Mouse (Mus musculus): ENCODE measurements around the gene 9230102O04Rik. TPM values are rescaled to one million over a fixed set of nuclear protein-coding genes. Genes with fewer than 3 reads are reported as not detected.

The 9230102O04Rik gene
- polyA plus RNA-seq, 1 experiment from 2014 or later, result 6.3 TPM

Other genes starting within 250 kb of the 9230102O04Rik start
- 1.7 and 2.5 TPM in 2 replicates for gene 4930412O13Rik, start 8.3 kb downstream of the 9230102O04Rik start, polyA plus RNA-seq (2014; fragmentation: Nextera tagmentation; extraction: Ambion mirVana)
- 88.6 and 120 TPM in 2 replicates for gene Gata3, start 494 bp upstream of the 9230102O04Rik start, polyA plus RNA-seq (2014; fragmentation: Nextera tagmentation; extraction: Ambion mirVana)
- 12.8 and 16.4 TPM in 2 replicates for gene Taf3, start 159.1 kb upstream of the 9230102O04Rik start, polyA plus RNA-seq (2014; fragmentation: Nextera tagmentation; extraction: Ambion mirVana)
- 577 and 596 TPM in 2 replicates for gene Atp5c1, start 191.0 kb upstream of the 9230102O04Rik start, polyA plus RNA-seq (2014; fragmentation: Nextera tagmentation; extraction: Ambion mirVana)
- 33.9 and 34.2 TPM in 2 replicates for gene Kin, start 191.1 kb upstream of the 9230102O04Rik start, polyA plus RNA-seq (2014; fragmentation: Nextera tagmentation; extraction: Ambion mirVana)
- gene Itih2, start 241.9 kb upstream of the 9230102O04Rik start, polyA plus RNA-seq (2014; fragmentation: Nextera tagmentation; extraction: Ambion mirVana), result 1.1 TPM in 1 of 2 replicates, not detected in the other

All from midbrain, embryonic 14.5 days (tissue).